Mouse (Mus musculus) thymus, adult 2 months (tissue): ENCODE measurements at regions not wholly inside any gene's neighbourhood (a gene's known extent, or its start where the extent isn't known, plus 50 kb on each side); places are given as distances from the start of the nearest gene placed in this dataset.

Experiments used
- DNase-seq: peaks from one replicate; pipeline ENCODE4 v3.0.0; 2021
- H3K27ac ChIP-seq: fragments of 200-500 bp; 2 replicates; pipeline ENCODE4 v1.5.1; 2012; ENCODE audit warnings: low read length, control low read depth; ENCODE audit not compliant: control insufficient read depth, insufficient read depth
- H3K27me3 ChIP-seq: fragments of 200-500 bp; 2 replicates; pipeline ENCODE4 v1.6.1; 2012; ENCODE audit warnings: mild to moderate bottlenecking, low read length, moderate library complexity, mixed read lengths; ENCODE audit not compliant: control insufficient read depth, insufficient read depth
- H3K36me3 ChIP-seq: fragments of 200-500 bp; 2 replicates; pipeline ENCODE4 v1.6.1; 2012; ENCODE audit warnings: mild to moderate bottlenecking, low read length, moderate library complexity; ENCODE audit not compliant: control insufficient read depth, insufficient read depth
- H3K4me1 ChIP-seq: fragments of 200-500 bp; replicated peaks from 2 replicates; pipeline ENCODE4 v1.6.1; 2012; ENCODE audit warnings: low read length; ENCODE audit not compliant: control insufficient read depth, insufficient read depth
- H3K4me3 ChIP-seq: fragments of 200-500 bp; 2 replicates; pipeline ENCODE4 v1.5.1; 2012; ENCODE audit warnings: mild to moderate bottlenecking, low read length, control low read depth, moderate library complexity; ENCODE audit not compliant: control insufficient read depth, insufficient read depth
- CTCF ChIP-seq: fragments of 200-500 bp; IDR thresholded peaks from 2 replicates; pipeline ENCODE4 v1.5.1; 2012; ENCODE audit warnings: mild to moderate bottlenecking, control low read depth, low read length, moderate library complexity, borderline replicate concordance; ENCODE audit not compliant: control insufficient read depth, poor library complexity, insufficient read depth; ENCODE audit errors: extremely low read depth
- POLR2A ChIP-seq: fragments of 200-500 bp; IDR thresholded peaks from 2 replicates; pipeline ENCODE4 v1.6.1; 2012; ENCODE audit warnings: mild to moderate bottlenecking, low read length, control low read depth, moderate library complexity; ENCODE audit not compliant: control insufficient read depth, poor library complexity, insufficient read depth; ENCODE audit errors: extremely low read depth
- WGBS: fragments of 180-500 bp; shearing (Covaris S2); methylation state at CpG from one replicate; pipeline ENCODE4 v1.1.7; 2018; 5-methylcytosine and 5-hydroxymethylcytosine counted together

DNA sequence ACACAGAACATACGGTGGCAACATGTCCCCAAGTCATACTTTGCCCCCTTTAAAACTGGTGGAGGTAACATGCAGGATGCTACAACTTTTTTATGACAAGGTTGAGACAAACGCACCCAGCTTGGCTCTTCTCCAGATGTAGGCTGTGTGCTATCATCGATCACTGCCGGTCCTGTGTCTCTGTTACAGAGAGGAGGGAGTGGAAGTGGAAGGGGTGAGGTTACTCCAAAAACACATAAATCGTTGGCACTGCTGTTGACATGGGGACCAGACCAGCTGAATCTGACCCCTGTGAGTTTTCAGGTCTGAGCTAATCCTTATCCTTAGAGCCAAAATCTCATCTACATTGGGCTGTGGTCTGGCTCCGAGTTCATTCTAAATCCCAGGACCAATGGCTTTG lies 335.0 kb upstream of the Nfe2l3 start:
- 85% methylated on average over 6 of the region's 6 CpGs for WGBS

DNA sequence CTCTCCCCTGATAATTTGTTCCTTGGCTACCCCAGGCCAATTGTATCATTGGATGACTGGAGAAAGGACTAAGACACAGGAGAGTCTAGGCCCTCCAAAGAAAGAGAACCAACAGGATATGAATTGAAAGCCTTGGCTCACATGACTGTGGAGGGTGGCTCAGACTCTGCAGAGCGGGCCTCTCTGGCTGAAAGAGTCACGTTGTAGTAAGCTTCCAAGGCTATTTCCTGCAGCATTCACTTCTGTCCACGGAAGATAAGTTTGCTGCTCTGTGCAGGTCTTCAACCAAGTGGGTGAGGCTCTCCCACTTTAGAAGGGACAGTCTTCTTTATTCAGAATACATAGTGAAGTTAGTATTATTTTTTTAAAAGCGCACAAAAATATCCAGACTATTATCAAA lies 332.1 kb upstream of the Nfe2l3 start:
- TF ChIP-seq POLR2A (no peak), CTCF (no peak)
- no peaks in the 10 kb centered on the region for H3K27me3 ChIP-seq
- WGBS, result 91% methylated on average over 4 of the region's 4 CpGs
- no peak overlapping the region for H3K4me3 ChIP-seq
- H3K4me1 ChIP-seq, result no peaks in the 10 kb centered on the region
- H3K27ac ChIP-seq, result no peak overlapping the region
- DNase-seq, result no peak
- H3K36me3 ChIP-seq, result no peaks in the 10 kb centered on the region

More for the DNA sequence above, 335.0 kb upstream of the Nfe2l3 start:
- no peak overlapping the region for H3K27ac ChIP-seq
- no peak for DNase-seq
- H3K4me1 ChIP-seq, result no peaks in the 10 kb centered on the region
- no peaks in the 10 kb centered on the region for H3K27me3 ChIP-seq
- TF ChIP-seq POLR2A (no peak), CTCF (no peak)
- H3K36me3 ChIP-seq, result no peaks in the 10 kb centered on the region
- H3K4me3 ChIP-seq, result no peak overlapping the region

DNA sequence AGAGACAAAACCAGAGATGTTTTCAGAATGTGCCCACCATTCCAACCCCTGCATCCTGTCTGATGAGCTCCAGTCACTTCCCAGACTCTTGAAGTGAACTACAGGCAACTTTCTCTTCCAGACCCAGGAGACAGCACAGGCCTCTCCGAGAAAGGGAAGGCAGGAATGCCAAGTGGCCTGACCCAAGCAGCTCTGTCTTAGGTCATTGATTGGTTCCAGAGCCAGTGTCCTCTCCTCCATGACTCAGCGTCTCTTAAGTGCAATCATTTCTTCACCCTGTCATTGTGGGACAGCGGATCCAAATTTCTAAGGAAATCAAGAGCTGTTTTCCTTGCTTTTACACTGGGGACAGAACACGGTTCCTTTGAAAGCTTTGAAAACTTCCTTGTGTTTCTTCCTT lies 329.2 kb upstream of the Nfe2l3 start:
- WGBS, result 85% methylated on average over 4 of the region's 4 CpGs
- TF ChIP-seq CTCF (no peak), POLR2A (no peak)
- Histone ChIP-seq H3K27ac (no peak overlapping the region), H3K4me3 (no peak overlapping the region), H3K27me3 (no peaks in the 10 kb centered on the region), H3K4me1 (no peaks in the 10 kb centered on the region), H3K36me3 (no peaks in the 10 kb centered on the region)
- DNase-seq, result no peak

DNA sequence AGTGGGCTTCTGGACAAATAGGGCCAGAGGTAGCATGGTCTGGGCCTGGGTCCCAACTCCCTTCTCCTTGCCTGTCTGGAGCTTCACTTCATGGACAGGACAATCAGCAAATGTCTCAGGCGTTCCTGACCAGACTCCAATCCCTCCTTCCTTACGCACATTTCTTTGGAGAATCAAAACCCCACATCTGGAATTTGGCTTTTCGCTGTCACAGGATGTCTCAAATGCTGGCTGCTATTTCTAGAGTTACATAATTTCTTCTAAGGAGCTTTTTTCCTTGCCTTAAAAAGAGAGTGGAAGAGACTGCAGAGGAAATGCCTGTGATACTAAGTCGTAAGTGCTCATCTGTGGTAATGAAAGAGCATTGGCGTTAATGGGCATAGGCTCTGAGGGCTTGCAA lies 328.1 kb upstream of the Nfe2l3 start:
- DNase-seq, result no peak
- TF ChIP-seq POLR2A (no peak), CTCF (no peak)
- no peak overlapping the region for H3K27ac ChIP-seq
- no peaks in the 10 kb centered on the region for H3K27me3 ChIP-seq
- H3K4me1 ChIP-seq, result no peaks in the 10 kb centered on the region
- no peak overlapping the region for H3K4me3 ChIP-seq
- no peaks in the 10 kb centered on the region for H3K36me3 ChIP-seq
- WGBS, result 89% methylated on average over 5 of the region's 5 CpGs

DNA sequence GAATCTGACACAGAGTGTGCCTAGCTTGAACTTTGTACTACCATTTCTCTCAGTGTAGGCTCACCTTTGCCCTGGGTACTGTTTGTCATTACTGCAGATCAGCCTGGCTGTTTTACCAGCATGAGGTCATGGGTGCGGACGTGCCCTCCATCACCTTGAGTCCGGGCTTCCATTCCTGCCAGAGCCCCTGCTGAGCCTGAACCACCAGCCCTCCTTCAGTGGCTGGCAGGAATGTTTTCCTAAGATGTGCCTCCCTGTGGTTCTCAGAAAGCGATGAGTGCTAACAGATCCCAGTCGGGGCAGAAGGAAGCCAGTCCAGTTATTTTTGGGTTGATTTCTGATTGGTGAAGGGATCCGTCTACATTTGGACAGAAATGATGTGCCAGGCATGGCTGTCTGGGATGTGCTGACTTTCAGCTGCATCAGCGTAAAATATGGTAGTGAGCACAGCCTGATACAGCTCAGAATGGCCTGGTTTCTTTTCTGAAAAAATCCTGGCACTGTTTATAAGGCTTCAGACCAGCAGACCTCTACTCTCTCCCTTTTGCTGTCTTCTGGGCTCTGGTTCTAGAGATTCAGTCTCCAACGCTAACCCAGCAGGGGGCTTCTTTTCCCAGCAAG lies 324.0 kb upstream of the Nfe2l3 start:
- Histone ChIP-seq H3K27ac (no peak overlapping the region), H3K4me3 (no peak overlapping the region), H3K4me1 (no peaks in the 10 kb centered on the region), H3K27me3 (no peaks in the 10 kb centered on the region), H3K36me3 (no peaks in the 10 kb centered on the region)
- 86% methylated on average over 8 of the region's 8 CpGs for WGBS
- TF ChIP-seq CTCF, result no peak
- no peak for TF ChIP-seq POLR2A
- no peak for DNase-seq

DNA sequence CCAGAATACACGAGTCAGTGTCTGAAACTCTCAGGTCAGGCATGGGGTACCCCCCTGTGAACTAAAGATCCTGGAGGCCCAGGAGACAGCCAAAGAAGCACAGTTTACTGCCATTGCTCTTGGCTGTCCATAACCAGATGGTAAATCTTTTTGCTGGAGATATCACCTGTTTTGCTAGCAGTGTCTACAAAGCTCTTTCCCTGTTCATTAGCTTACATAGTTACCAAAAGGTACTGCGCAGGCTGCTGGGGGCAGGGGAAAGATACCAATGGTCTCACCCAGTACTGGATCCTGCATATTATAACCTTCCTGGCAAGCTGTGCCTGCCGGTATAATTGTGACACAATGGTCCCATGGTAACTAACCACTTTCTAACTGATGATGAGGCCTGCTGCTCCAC lies 321.9 kb upstream of the Nfe2l3 start:
- TF ChIP-seq CTCF (no peak), POLR2A (no peak)
- no peak for DNase-seq
- H3K4me1 ChIP-seq, result no peaks in the 10 kb centered on the region
- 98% methylated on average over 3 of the region's 3 CpGs for WGBS
- no peaks in the 10 kb centered on the region for H3K27me3 ChIP-seq
- H3K36me3 ChIP-seq, result no peaks in the 10 kb centered on the region
- H3K4me3 ChIP-seq, result no peak overlapping the region
- H3K27ac ChIP-seq, result no peak overlapping the region

DNA sequence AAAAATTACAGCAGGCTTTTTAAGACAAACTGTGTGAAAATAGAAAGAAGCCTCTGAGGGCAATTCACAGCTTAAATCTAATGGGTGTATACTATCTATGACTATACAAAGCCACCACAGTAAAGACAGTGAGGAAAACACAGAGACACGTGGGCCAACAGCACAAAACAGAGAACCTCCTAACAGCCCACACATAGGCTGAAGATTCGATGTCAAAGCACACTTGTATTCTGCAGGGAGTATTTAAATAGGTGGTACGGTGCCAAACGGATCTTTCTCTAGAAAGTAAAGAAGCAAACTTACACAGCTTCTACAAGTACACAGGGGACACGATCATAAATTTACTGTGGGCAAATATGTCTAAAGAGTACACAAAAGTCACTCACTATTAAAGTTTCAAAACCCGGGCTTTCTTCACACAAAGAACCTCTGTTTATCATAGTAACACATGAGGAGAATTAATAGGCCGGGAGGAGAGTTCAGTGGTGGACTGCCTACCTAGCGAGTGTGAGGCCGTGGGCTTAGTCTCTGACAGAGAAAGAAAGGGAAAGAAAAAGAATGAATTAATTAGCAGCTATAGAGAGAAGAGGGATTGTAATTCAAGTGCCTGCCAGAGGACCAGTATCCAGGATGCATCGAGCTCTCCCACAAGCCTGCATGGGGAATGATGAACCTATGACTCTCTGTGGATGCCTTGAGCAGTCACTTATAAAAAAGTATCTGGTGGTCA lies 317.7 kb upstream of the Nfe2l3 start:
- no peak for TF ChIP-seq CTCF
- TF ChIP-seq POLR2A, result no peak
- no peaks in the 10 kb centered on the region for H3K27me3 ChIP-seq
- WGBS, result 92% methylated on average over 10 of the region's 10 CpGs
- H3K4me1 ChIP-seq, result no peaks in the 10 kb centered on the region
- no peak for DNase-seq
- H3K36me3 ChIP-seq, result no peaks in the 10 kb centered on the region
- no peak overlapping the region for H3K27ac ChIP-seq
- H3K4me3 ChIP-seq, result no peak overlapping the region
